Mouse (Mus musculus): Measurements from ENCODE around the gene Rapgef4. TPM values are rescaled to one million over a fixed set of nuclear protein-coding genes. Genes with fewer than 3 reads are reported as not detected.

Gene Rapgef4
- polyA plus RNA-seq, 1 experiment from 2014 or later, result 4.4 TPM

GRCm38 (mm10) chr2:72143413-72143812 lies 162.4 kb downstream of the Rapgef4 start:
- WGBS, result 76% methylated on average over 9 of the region's 9 CpGs
- ATAC-seq (ENCODE audit: insufficient number of reproducible peaks, insufficient read depth, low FRiP score, low read depth), result no peak
- H3K27ac ChIP-seq (ENCODE audit: low read length), result no peak overlapping the region
- H3K9ac ChIP-seq (replicated peaks; ENCODE audit: low read depth, low read length), result no peak overlapping the region
- H3K4me3 ChIP-seq (ENCODE audit: low read depth, low read length), result no peak overlapping the region
- no peaks in the 10 kb centered on the region for H3K27me3 ChIP-seq (ENCODE audit: control insufficient read depth, insufficient read depth, low read length)
- no peak overlapping the region for H3K4me2 ChIP-seq (replicated peaks; ENCODE audit: low read depth, low read length)
- H3K36me3 ChIP-seq (ENCODE audit: control insufficient read depth, insufficient read depth, low read length), result no peaks in the 10 kb centered on the region
- no peaks in the 10 kb centered on the region for H3K9me3 ChIP-seq (ENCODE audit: control insufficient read depth, low read depth, low read length)
- H3K4me1 ChIP-seq (ENCODE audit: control insufficient read depth, insufficient read depth, low read length), result peaks cover 5% of the 10 kb centered on the region; the same call in 1 of the 2 replicates

GRCm38 (mm10) chr2:72144576-72145200 lies 163.6 kb downstream of the Rapgef4 start:
- Histone ChIP-seq H3K9ac (replicated peaks; ENCODE audit: low read depth, low read length) (no peak overlapping the region), H3K27ac (ENCODE audit: low read length) (no peak overlapping the region; the same call in 1 of the 2 replicates), H3K36me3 (ENCODE audit: control insufficient read depth, insufficient read depth, low read length) (no peaks in the 10 kb centered on the region), H3K9me3 (ENCODE audit: control insufficient read depth, low read depth, low read length) (no peaks in the 10 kb centered on the region), H3K4me1 (ENCODE audit: control insufficient read depth, insufficient read depth, low read length) (peaks cover 5% of the 10 kb centered on the region; the same call in 1 of the 2 replicates), H3K4me3 (ENCODE audit: low read depth, low read length) (no peak overlapping the region), H3K27me3 (ENCODE audit: control insufficient read depth, insufficient read depth, low read length) (no peaks in the 10 kb centered on the region), H3K4me2 (replicated peaks; ENCODE audit: low read depth, low read length) (no peak overlapping the region)
- no peak for ATAC-seq (ENCODE audit: insufficient number of reproducible peaks, insufficient read depth, low FRiP score, low read depth)
- 37% methylated on average over 7 of the region's 7 CpGs for WGBS

- Histone ChIP-seq H3K27me3 (ENCODE audit: control insufficient read depth, insufficient read depth, low read length) (no peaks in the 10 kb centered on the region), H3K9ac (replicated peaks; ENCODE audit: low read depth, low read length) (no peak overlapping the region), H3K27ac (ENCODE audit: low read length) (no peak overlapping the region), H3K4me1 (ENCODE audit: control insufficient read depth, insufficient read depth, low read length) (peaks cover 5% of the 10 kb centered on the region; the same call in 1 of the 2 replicates), H3K4me2 (replicated peaks; ENCODE audit: low read depth, low read length) (no peak overlapping the region), H3K36me3 (ENCODE audit: control insufficient read depth, insufficient read depth, low read length) (no peaks in the 10 kb centered on the region), H3K9me3 (ENCODE audit: control insufficient read depth, low read depth, low read length) (no peaks in the 10 kb centered on the region), H3K4me3 (ENCODE audit: low read depth, low read length) (no peak overlapping the region)
- no peak for ATAC-seq (ENCODE audit: insufficient number of reproducible peaks, insufficient read depth, low FRiP score, low read depth)
- 77% methylated on average over 11 of the region's 11 CpGs for WGBS
These were observed 164.3 kb downstream of the Rapgef4 start for GRCm38 (mm10) chr2:72145281-72145875.

- Histone ChIP-seq H3K4me3 (ENCODE audit: low read depth, low read length) (no peak overlapping the region), H3K9ac (replicated peaks; ENCODE audit: low read depth, low read length) (no peak overlapping the region), H3K9me3 (ENCODE audit: control insufficient read depth, low read depth, low read length) (no peaks in the 10 kb centered on the region), H3K4me2 (replicated peaks; ENCODE audit: low read depth, low read length) (no peak overlapping the region), H3K27me3 (ENCODE audit: control insufficient read depth, insufficient read depth, low read length) (no peaks in the 10 kb centered on the region), H3K36me3 (ENCODE audit: control insufficient read depth, insufficient read depth, low read length) (no peaks in the 10 kb centered on the region), H3K27ac (ENCODE audit: low read length) (no peak overlapping the region), H3K4me1 (ENCODE audit: control insufficient read depth, insufficient read depth, low read length) (peaks cover 5% of the 10 kb centered on the region; the same call in 1 of the 2 replicates)
- no peak for ATAC-seq (ENCODE audit: insufficient number of reproducible peaks, insufficient read depth, low FRiP score, low read depth)
- WGBS, result 37% methylated on average over 10 of the region's 10 CpGs
These were observed 165.0 kb downstream of the Rapgef4 start for GRCm38 (mm10) chr2:72146061-72146460.

GRCm38 (mm10) chr2:72147246-72147645 lies 166.2 kb downstream of the Rapgef4 start:
- no peaks in the 10 kb centered on the region for H3K9me3 ChIP-seq (ENCODE audit: control insufficient read depth, low read depth, low read length)
- H3K27ac ChIP-seq (ENCODE audit: low read length), result no peak overlapping the region
- H3K9ac ChIP-seq (replicated peaks; ENCODE audit: low read depth, low read length), result no peak overlapping the region
- H3K4me2 ChIP-seq (replicated peaks; ENCODE audit: low read depth, low read length), result no peak overlapping the region
- 85% methylated on average over 7 of the region's 7 CpGs for WGBS
- no peaks in the 10 kb centered on the region for H3K36me3 ChIP-seq (ENCODE audit: control insufficient read depth, insufficient read depth, low read length)
- no peak overlapping the region for H3K4me3 ChIP-seq (ENCODE audit: low read depth, low read length)
- ATAC-seq (ENCODE audit: insufficient number of reproducible peaks, insufficient read depth, low FRiP score, low read depth), result no peak
- H3K27me3 ChIP-seq (ENCODE audit: control insufficient read depth, insufficient read depth, low read length), result no peaks in the 10 kb centered on the region
- H3K4me1 ChIP-seq (ENCODE audit: control insufficient read depth, insufficient read depth, low read length), result peaks cover 5% of the 10 kb centered on the region; the same call in 1 of the 2 replicates

- no peaks in the 10 kb centered on the region for H3K36me3 ChIP-seq (ENCODE audit: control insufficient read depth, insufficient read depth, low read length)
- peaks cover 5% of the 10 kb centered on the region; the same call in 1 of the 2 replicates for H3K4me1 ChIP-seq (ENCODE audit: control insufficient read depth, insufficient read depth, low read length)
- no peak overlapping the region for H3K27ac ChIP-seq (ENCODE audit: low read length)
- no peak overlapping the region for H3K4me2 ChIP-seq (replicated peaks; ENCODE audit: low read depth, low read length)
- no peak overlapping the region for H3K4me3 ChIP-seq (ENCODE audit: low read depth, low read length)
- 57% methylated on average over 6 of the region's 6 CpGs for WGBS
- H3K9me3 ChIP-seq (ENCODE audit: control insufficient read depth, low read depth, low read length), result no peaks in the 10 kb centered on the region
- H3K9ac ChIP-seq (replicated peaks; ENCODE audit: low read depth, low read length), result no peak overlapping the region
- no peak for ATAC-seq (ENCODE audit: insufficient number of reproducible peaks, insufficient read depth, low FRiP score, low read depth)
- no peaks in the 10 kb centered on the region for H3K27me3 ChIP-seq (ENCODE audit: control insufficient read depth, insufficient read depth, low read length)
These were observed 166.7 kb downstream of the Rapgef4 start for GRCm38 (mm10) chr2:72147695-72148094.

- Histone ChIP-seq H3K9ac (replicated peaks; ENCODE audit: low read depth, low read length) (no peak overlapping the region), H3K27ac (ENCODE audit: low read length) (no peak overlapping the region), H3K4me3 (ENCODE audit: low read depth, low read length) (no peak overlapping the region), H3K9me3 (ENCODE audit: control insufficient read depth, low read depth, low read length) (no peaks in the 10 kb centered on the region), H3K4me1 (ENCODE audit: control insufficient read depth, insufficient read depth, low read length) (peaks cover 5% of the 10 kb centered on the region; the same call in 1 of the 2 replicates), H3K27me3 (ENCODE audit: control insufficient read depth, insufficient read depth, low read length) (no peaks in the 10 kb centered on the region), H3K4me2 (replicated peaks; ENCODE audit: low read depth, low read length) (no peak overlapping the region), H3K36me3 (ENCODE audit: control insufficient read depth, insufficient read depth, low read length) (no peaks in the 10 kb centered on the region)
- WGBS, result 30% methylated on average over 4 of the region's 4 CpGs
- no peak for ATAC-seq (ENCODE audit: insufficient number of reproducible peaks, insufficient read depth, low FRiP score, low read depth)
These were observed 167.6 kb downstream of the Rapgef4 start for GRCm38 (mm10) chr2:72148647-72149046.

- no peak for ATAC-seq (ENCODE audit: insufficient number of reproducible peaks, insufficient read depth, low FRiP score, low read depth)
- Histone ChIP-seq H3K9ac (replicated peaks; ENCODE audit: low read depth, low read length) (no peak overlapping the region), H3K4me3 (ENCODE audit: low read depth, low read length) (no peak overlapping the region), H3K27ac (ENCODE audit: low read length) (no peak overlapping the region), H3K9me3 (ENCODE audit: control insufficient read depth, low read depth, low read length) (no peaks in the 10 kb centered on the region), H3K4me2 (replicated peaks; ENCODE audit: low read depth, low read length) (no peak overlapping the region), H3K36me3 (ENCODE audit: control insufficient read depth, insufficient read depth, low read length) (no peaks in the 10 kb centered on the region), H3K27me3 (ENCODE audit: control insufficient read depth, insufficient read depth, low read length) (no peaks in the 10 kb centered on the region), H3K4me1 (ENCODE audit: control insufficient read depth, insufficient read depth, low read length) (peaks cover 5% of the 10 kb centered on the region; the same call in 1 of the 2 replicates)
- 24% methylated on average over 4 of the region's 4 CpGs for WGBS
These were observed 168.0 kb downstream of the Rapgef4 start for GRCm38 (mm10) chr2:72149059-72149458.
